Mouse (Mus musculus) CD4-positive, CD25-positive, alpha-beta regulatory T cell (primary cell): ENCODE data around the gene Mpi. TPM values are rescaled to one million over a fixed set of nuclear protein-coding genes. Genes with fewer than 3 reads are reported as not detected.

Source experiments
- polyA plus RNA-seq: library from polyadenylated mRNA; unstranded; fragments of 100-300 nt; shearing (Covaris generic); gene quantifications from one replicate; pipeline ENCODE4 v1.2.1, GENCODE M21; 2017

Gene Mpi
- polyA plus RNA-seq, result 15.2 TPM

DNA sequence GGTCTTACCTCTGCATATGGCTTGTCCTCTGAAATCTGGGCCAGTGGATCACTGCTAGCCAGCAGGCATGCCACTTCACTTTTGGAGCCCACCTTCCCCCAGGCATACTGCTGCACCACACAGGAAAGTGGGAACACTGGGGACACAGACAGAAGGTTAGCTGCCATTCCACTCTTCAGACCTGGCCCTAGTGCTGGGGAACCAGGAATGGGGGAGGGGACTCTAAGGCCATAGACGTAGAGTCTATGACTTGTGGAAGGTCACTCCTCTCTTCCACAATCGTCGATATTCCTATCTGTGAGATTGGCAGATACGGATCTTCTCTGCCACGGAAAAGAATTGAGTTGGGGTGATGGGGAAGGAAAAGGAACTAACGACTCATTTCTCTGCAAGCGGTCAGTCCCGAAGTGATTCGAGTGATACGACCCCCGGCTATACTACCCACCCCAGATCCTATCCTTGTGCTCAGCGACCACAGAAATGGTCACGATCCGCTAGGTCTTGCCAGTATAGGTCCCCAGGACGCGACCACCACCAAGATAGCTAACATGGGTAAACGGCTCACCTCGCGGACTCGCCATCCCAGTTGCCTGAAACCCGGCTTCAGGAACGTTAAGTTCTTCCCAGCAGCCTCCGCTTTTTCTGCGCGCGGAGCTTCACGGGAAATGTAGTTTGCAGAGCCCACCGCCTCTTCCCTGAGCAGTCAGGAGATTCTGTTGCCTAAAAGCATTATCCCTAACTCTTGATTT lies at the start of gene Mpi:
Mpi (minus strand) TSS at position 625 of the 749 bp plus-strand sequence.

DNA sequence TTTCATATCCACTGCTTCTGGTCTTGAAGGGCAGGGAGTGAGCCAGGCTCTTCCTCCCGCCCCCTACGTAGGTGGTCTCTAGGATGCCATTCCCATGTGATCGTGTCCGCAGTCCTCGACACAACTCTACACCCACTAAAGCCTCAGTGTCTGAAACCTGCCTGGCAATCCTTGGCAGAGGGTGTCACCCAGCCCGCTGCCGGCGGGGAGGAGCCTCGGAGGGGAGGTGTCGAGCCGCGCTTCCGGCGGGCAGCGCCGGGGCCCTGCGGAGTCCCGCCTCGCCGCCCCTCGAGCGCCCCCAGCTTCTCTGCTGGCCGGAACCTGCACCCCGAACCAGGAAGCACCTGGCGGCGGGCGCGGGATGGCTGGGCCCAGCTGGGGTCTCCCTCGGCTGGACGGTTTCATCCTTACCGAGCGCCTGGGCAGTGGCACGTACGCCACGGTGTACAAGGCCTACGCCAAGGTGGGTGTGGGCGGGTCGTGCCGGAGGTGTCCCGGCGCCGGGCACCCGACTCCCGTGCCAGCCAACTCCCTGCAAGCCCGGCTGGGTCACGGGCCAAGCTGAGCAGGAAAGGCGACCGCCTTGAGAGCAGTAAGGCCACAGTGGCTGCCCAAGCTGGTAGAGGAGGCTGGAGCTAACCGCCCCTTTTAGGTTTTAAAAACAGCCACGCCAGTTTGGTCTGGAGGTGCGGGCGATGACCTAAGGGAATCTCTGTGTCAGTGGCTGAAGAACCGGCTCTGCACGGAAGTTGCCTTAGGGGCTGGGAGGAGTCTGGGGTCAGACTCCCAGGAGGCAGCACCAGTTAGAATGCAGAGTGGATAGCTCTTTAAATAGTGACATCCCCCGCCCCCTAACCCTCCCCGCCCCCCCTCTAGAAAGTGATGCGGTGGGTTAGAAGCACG lies 36.9 kb upstream of the Mpi start, which contains the start of gene Ulk3:
Ulk3 (plus strand) TSS at position 229 of the 903 bp plus-strand sequence.

DNA sequence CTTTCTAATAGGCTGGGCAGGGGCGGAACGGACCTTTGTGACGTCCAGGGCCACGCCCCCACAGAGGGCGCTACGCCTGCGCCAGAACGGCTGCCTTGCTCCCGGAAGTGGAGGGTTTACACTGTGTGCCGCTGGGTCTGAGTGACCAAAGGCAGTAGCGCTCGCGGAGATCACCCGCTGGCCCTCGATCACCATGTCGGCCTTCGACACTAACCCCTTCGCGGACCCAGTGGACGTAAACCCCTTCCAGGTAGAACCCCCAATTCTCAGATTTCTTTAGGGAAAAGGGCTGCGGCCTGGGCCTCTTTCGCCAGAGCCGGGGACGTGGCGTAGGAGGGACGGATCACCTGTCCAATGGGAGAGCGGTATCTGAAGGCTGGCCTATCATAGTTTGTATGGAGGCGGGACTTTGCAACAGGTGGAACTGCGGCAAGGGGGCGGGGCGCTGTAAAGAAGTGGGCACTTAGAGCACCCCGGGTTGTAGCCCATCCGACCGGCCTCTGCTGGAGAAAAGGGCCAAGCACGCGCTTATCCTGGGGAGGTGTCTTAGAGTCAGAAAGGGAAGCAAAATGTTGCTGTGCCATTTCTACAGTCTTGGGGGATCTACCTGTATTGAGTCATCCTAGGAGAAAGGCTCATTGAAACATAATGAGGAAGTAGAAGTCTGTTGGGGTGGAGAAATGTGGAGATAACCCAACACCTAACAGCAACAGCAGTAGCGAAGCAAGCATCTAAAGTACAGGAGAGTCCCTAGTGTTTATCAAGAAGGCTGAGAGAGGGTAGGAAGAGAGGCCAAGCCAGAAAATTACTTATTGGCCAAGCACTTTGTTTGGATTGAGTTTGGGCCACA lies 8.5 kb upstream of the Mpi start, which contains the start of gene Scamp2:
Scamp2 (plus strand) TSS at position 83 of the 850 bp plus-strand sequence.

DNA sequence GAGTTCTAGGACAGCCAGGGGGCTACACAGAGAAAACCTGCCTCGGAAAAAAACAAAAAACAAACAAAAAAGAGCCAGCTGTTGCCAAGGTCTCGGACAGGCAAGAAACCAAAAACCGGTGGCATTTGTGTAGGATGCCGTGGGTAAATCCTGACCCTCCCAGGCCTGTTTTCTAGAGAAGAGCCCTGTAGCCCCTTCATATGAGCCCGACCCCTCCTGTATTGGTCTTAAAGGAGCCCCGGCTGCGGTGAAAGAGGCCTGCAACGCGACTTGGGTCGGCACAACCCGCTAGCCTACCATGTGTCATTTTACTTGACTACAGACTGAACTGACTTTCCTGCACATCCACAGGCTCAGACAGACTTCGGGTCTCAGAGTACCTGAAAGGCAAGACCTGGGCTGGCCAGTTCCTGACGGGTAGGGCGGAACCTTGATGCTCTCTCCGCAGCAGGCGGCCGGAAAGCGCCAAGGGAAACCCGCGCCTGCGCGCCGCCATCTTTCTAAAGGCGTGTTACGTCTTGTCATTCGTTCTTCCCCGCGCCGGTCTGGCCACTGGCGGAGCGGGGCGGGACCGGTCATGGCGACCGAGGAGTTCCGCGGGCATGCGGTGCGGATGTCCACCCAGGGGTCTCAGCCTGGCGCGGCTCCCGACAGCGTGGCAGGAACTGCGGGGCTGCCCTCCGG lies 15.4 kb downstream of the Mpi start, which contains the start of gene Fam219b:
Fam219b (plus strand) TSS at position 485 of the 684 bp plus-strand sequence.

DNA sequence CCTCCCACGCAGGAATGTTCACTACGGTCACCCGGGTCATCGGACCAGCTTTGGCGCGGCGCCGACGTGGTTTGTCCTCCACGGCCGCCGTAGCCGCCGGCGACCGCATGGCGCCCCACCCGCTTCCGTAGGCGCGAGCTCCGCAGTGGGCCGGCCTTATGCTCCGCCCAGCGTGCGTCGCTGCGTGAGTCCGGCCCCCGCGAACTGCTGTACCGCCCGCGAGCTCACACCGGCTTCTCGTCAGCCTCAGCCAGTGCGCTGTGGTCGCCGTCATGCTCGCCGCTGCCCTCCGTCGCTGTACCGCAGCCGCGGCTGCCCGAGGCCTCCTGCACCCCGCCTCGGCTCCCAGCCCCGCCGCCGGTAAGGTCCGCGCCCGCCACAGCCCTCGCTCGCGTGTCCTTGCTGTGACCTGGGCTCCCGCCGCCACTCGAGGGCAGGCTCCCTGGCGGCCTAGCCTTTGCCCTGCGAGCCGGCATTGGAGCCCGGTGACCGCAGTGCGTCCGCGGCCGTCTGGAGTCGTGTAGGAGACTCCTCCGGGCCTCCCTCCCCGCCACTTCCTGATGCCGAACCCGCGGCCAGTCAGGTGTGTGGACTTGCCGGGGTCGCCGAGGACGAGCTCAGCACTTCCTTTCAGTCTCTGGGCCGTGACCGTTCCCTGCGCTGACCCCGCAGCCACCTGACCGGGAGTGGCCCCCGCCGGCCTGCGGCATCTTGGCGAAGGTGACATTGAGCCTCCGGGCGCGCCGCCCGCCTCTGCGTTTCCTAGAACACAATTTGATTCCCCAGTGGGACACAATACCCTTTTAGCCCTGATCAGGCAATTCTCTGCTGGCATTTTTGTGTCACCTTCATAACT lies 31.3 kb downstream of the Mpi start, which contains the start of gene Cox5a:
Cox5a (plus strand) TSS at position 219 of the 856 bp plus-strand sequence.

DNA sequence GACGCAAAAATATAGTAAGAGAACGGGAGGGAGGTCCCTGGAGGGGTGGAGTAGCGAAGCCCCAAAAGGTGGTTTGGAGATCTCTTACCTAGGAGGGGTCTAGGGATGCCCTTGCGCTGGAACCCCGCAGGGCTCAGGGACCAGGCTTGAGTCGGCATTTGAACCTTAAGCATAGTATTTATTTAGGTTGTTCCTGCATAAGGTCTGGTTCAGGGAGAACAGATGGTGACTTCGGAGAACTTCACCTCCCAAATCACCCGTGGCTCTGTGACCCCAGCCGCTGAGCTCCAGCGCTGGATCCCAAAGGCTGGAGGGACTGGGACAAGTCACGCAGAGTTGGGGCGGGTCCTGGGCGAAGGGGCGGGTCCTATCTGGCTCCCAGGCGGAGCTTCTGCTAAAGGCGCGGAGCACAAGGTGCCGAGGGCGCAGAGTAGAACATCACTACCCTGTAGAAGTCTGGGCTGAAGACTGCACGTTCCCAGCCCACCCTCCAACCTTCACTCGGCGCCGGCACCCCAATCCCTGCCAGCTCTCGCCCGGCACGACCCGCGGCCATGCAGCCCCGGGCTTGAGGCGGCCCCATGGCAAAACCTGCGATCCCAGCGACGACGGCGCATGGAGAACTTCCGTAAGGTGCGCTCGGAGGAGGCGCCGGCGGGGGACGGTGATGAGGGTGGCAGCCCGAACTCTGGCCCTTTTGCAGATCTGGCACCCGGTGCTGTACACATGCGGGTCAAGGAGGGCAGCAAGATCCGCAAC lies 48.8 kb downstream of the Mpi start, which contains the start of gene Rpp25:
Rpp25 (plus strand) TSS at position 405 of the 759 bp plus-strand sequence.

Other genes with a start within 250 kb of the Mpi start
- gene Ppcdc, start 112.6 kb downstream of the Mpi start, polyA plus RNA-seq, result 160 TPM
- gene Scamp5, start 84.7 kb downstream of the Mpi start, polyA plus RNA-seq, result 0.18 TPM
- gene Rpp25, start 48.7 kb downstream of the Mpi start, polyA plus RNA-seq, result 0.34 TPM
- gene Cox5a, start 31.5 kb downstream of the Mpi start, polyA plus RNA-seq, result 325 TPM
- gene Fam219b, start 15.2 kb downstream of the Mpi start, polyA plus RNA-seq, result 22.4 TPM
- gene Scamp2, start 8.2 kb upstream of the Mpi start, polyA plus RNA-seq, result 97.7 TPM
- gene Ulk3, start 36.7 kb upstream of the Mpi start, polyA plus RNA-seq, result 97.1 TPM
- gene Cplx3, start 53.5 kb upstream of the Mpi start, polyA plus RNA-seq, result not detected
- 0.19 TPM for gene Lman1l, start 68.0 kb upstream of the Mpi start, polyA plus RNA-seq
- 187 TPM for gene Csk, start 100.9 kb upstream of the Mpi start, polyA plus RNA-seq
- gene Cyp1a2, start 130.9 kb upstream of the Mpi start, polyA plus RNA-seq, result not detected
- gene Cyp1a1, start 135.2 kb upstream of the Mpi start, polyA plus RNA-seq, result 0.11 TPM
- 41.3 TPM for gene Edc3, start 155.8 kb upstream of the Mpi start, polyA plus RNA-seq
- 163 TPM for gene Clk3, start 213.1 kb upstream of the Mpi start, polyA plus RNA-seq